Mouse (Mus musculus): ENCODE measurements around the gene Gkn1. TPM values are rescaled to one million over a fixed set of nuclear protein-coding genes. Genes with fewer than 3 reads are reported as not detected.

Gene Gkn1
- total RNA-seq, 2 experiments from 2014 or later = not detected

GRCm38 (mm10) chr6:87328265-87329173 is 22.2 kb downstream of the Gkn1 start:
- DNase-seq (ENCODE audit: low spot score in 2 of 2) = no peak

DNA sequence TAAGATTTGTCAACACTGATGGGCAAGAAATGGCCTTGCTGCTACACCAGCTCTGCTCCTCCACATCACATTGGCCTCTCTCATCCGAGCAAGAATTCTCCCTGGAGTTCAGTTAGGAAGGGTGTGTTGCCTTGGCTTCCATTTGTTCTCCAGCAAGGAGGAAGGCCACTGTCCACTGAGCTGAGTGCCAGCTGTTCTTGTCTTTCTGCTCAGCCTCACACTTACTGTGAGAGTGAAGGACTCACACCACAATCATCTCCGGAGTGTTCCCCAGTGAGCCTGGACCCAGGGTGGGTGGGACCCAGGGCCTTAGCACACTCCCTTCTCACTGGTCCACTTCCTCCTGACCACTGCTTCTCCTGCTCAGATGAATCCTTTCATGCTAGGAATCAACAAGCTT is 23.8 kb downstream of the Gkn1 start:
- DNase-seq (ENCODE audit: low spot score in 2 of 2) = no peak

DNA sequence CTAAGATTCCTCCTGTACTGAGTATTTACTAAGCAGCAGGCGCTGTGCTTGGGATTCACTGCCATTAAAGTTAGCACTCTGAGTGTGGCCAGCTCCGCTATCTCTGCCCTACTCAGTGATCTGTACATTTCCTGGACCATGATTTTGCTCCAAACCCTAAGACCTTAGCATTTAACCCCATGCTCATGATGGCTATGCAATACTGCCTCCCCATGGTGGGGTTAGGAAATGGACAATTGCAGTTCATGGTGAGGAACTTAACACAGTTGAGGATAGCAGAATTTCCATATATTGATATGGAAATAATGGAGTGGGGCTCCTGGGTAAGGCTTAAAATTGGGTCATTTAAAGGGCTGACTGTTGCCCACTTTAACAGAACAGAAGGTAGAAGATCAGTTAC is 27.4 kb downstream of the Gkn1 start:
- DNase-seq (ENCODE audit: low spot score in 2 of 2) = peak in 1 of 2 experiments; percentile 31

GRCm38 (mm10) chr6:87318651-87319050 is 32.1 kb downstream of the Gkn1 start:
- no peak for DNase-seq (ENCODE audit: low spot score in 2 of 2)

GRCm38 (mm10) chr6:87316966-87317365 is 33.8 kb downstream of the Gkn1 start:
- DNase-seq (ENCODE audit: low spot score in 2 of 2) = no peak

DNA sequence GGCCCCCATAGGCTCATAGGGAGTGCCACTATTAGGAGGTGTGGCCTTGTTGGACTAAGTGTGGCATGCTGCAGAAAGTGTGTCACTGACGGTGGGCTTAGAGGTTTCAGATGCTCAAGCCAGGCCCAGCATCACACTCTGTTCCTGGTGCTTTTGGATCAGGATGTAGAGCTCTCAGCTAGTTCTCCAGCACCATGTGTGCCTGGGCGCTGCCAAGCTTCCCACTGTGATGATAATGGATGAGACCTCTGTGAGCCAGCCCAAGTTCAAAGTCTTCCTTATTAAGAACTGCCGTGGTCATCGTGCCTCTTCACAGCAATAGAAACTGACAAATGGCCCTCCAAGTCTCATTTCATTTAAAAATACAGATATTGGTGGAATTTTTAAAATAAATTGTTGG is 38.0 kb downstream of the Gkn1 start:
- DNase-seq (ENCODE audit: low spot score in 2 of 2) = peak in 1 of 2 experiments; percentile 23

GRCm38 (mm10) chr6:87304486-87304885 is 46.3 kb downstream of the Gkn1 start:
- no peak for DNase-seq (ENCODE audit: low spot score in 2 of 2)

GRCm38 (mm10) chr6:87302746-87303145 is 48.0 kb downstream of the Gkn1 start:
- DNase-seq (ENCODE audit: low spot score in 2 of 2) = no peak

DNA sequence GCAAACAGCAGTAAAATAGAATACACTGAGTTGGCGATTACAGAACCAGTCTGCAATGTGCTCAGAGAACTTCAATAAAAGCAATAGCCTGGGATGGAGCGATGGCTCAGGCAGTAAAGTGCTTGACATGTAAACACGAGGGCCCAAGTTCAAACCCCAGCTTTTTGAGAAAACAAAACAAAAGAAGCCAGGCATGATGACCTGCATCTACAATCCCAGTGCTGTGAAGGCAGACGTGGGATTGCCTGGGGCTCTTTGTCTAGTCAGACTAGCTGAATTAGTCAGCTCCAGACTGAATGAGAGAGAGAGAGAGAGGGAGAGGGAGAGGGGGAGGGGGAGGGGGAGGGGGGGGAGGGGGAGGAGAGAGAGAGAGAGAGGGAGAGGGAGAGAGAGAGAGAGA is 48.8 kb downstream of the Gkn1 start:
- DNase-seq (ENCODE audit: low spot score in 2 of 2) = no peak

Other genes starting within 250 kb of the Gkn1 start
- not detected for gene D6Ertd527e, start 246.2 kb downstream of the Gkn1 start, total RNA-seq (2021)
- gene Antxr1, start 15.1 kb downstream of the Gkn1 start, total RNA-seq (2021) = 10 to 100 TPM; 14.2 to 15.2 TPM
- gene Gkn2, start 22.4 kb upstream of the Gkn1 start, total RNA-seq (2021) = not detected
- gene Gkn3, start 38.0 kb upstream of the Gkn1 start, total RNA-seq (2021) = 1 to 10 TPM; 1.4 to 4.3 TPM
- gene Bmp10, start 78.1 kb upstream of the Gkn1 start, total RNA-seq (2021) = not detected
- gene Arhgap25, start 182.3 kb upstream of the Gkn1 start, total RNA-seq (2021) = 1 to 10 TPM; 2.7 to 3.3 TPM
- gene Prokr1, start 239.8 kb upstream of the Gkn1 start, total RNA-seq (2021) = under 1 TPM; 0.48 to 0.55 TPM

Data from layer of hippocampus, postnatal 14 days (tissue).